Comparison of ENCODE assay signal across 19 mouse cellular contexts in the genomic region with DNA sequence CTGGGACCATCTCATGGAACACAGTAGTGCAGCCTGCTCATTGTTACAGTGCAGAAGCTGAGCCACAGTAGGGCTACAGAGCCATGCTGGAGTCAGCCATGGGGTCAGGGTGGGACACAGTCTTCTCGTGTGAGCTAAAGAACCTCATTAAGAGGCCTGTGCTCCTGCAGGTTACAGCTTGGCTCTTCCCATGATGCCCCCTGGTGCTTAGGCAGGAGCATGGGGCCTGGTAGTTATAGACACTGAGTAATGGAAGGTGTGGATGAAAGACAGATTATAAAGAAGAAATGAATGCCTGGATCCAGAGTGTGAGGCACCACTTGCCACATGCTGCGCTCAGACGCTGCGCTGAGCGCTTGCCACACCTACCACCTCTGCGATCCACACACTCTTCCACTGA. TPM values are rescaled to one million over a fixed set of nuclear protein-coding genes. Genes with fewer than 3 reads are reported as not detected.
A peak's percentile ranks its signal among the peaks of the same experiment; 100 is the strongest.
DNase-seq lines count a peak whose midpoint lies in the region; ATAC-seq and TF ChIP-seq lines count a peak whose summit lies in the region.
"Had no signal": no experiment of that assay in that cellular context is flagged by ENCODE, and none has a peak within 500 bp of the region (broad histone marks: within the 10 kb centered on the region; RNA-seq: fewer than 3 reads in every experiment).

No protein-coding gene starts in this region.

- no peak for TF ChIP-seq POLR2A in kidney, adult 2 months (IDR thresholded peaks at IDR 0.05; ENCODE audit: low read depth, low read length)

- H3K27ac ChIP-seq in kidney, adult 2 months (ENCODE audit: insufficient read depth, low read depth, low read length), result no peak overlapping the region
- no peak overlapping the region for H3K27ac ChIP-seq in lung, postnatal 0 days (ENCODE audit: low read length)
- H3K27ac ChIP-seq in brown adipose tissue, adult 24 weeks (replicated peaks; ENCODE audit: low read depth, low read length), result 0 out of 2 replicates have a peak overlapping the region, but pooled peaks have one; percentile 2
- no peak overlapping the region for H3K27ac ChIP-seq in stomach, embryonic 15.5 days
- H3K27ac ChIP-seq: embryonic facial prominence, embryonic 10.5 days; hindbrain, postnatal 0 days had no signal

- H3K4me3 ChIP-seq in kidney, adult 2 months (ENCODE audit: insufficient read depth, low read depth, low read length), result no peak overlapping the region
- no peak overlapping the region for H3K4me3 ChIP-seq in lung, postnatal 0 days (ENCODE audit: low read depth, low read length)
- H3K4me3 ChIP-seq in brown adipose tissue, adult 24 weeks (ENCODE audit: insufficient read depth, low read depth, low read length), result no peak overlapping the region
- H3K4me3 ChIP-seq in stomach, embryonic 15.5 days (replicated peaks), result no peak overlapping the region
- H3K4me3 ChIP-seq: embryonic facial prominence, embryonic 10.5 days; erythroblast, embryonic 14.5 days had no signal

- no peak for DNase-seq in kidney, adult 2 months
- DNase-seq in kidney, postnatal 4 days, result no peak
- no peak for DNase-seq in lung, postnatal 0 days (ENCODE audit: low spot score)
- DNase-seq in lung, postnatal 4 days, result no peak
- no peak for DNase-seq in urinary bladder, postnatal 25 days (ENCODE audit: low spot score)
- DNase-seq: adrenal gland, postnatal 36 days; cerebellum, postnatal 14 days; gastrocnemius, postnatal 25 days; heart, postnatal 36 days; lung, postnatal 36 days; right cerebral cortex, postnatal 25 days had no signal

- no peak overlapping the region for H3K4me2 ChIP-seq in lung, postnatal 0 days (replicated peaks; ENCODE audit: low read depth, low read length)
- no peak overlapping the region for H3K4me2 ChIP-seq in stomach, embryonic 15.5 days
- H3K4me2 ChIP-seq: heart, embryonic 11.5 days; midbrain, embryonic 11.5 days had no signal

- 0 out of 2 replicates have a peak, but pooled peaks have one; percentile 36 for ATAC-seq in lung, postnatal 0 days
- ATAC-seq in stomach, embryonic 15.5 days (ENCODE audit: insufficient read depth, low FRiP score, low read depth), result 0 out of 2 replicates have a peak, but pooled peaks have one; percentile 27
- ATAC-seq: forebrain, embryonic 16.5 days; hindbrain, postnatal 0 days had no signal

- 0 out of 2 replicates have a peak, but pooled peaks have one; percentile 13 for TF ChIP-seq EP300 in lung, postnatal 0 days (IDR thresholded peaks at IDR 0.05)

- peaks cover 4% of the 10 kb centered on the region; the same call in 1 of the 2 replicates for H3K4me1 ChIP-seq in kidney, adult 2 months (ENCODE audit: control insufficient read depth, insufficient read depth, low read length)
- H3K4me1 ChIP-seq in lung, postnatal 0 days (ENCODE audit: insufficient read depth, low read depth, low read length), result no peaks in the 10 kb centered on the region
- H3K4me1 ChIP-seq in brown adipose tissue, adult 24 weeks (ENCODE audit: control insufficient read depth, insufficient read depth, insufficient read length, low read length), result peaks cover 7% of the 10 kb centered on the region
- no peaks in the 10 kb centered on the region for H3K4me1 ChIP-seq in stomach, embryonic 15.5 days
- H3K4me1 ChIP-seq: embryonic facial prominence, embryonic 10.5 days had no signal

- no peak overlapping the region for H3K9ac ChIP-seq in lung, postnatal 0 days (replicated peaks; ENCODE audit: low read depth)
- H3K9ac ChIP-seq in stomach, embryonic 15.5 days, result no peak overlapping the region

- H3K9me3 ChIP-seq in lung, postnatal 0 days (ENCODE audit: low read length), result no peaks in the 10 kb centered on the region
- no peaks in the 10 kb centered on the region for H3K9me3 ChIP-seq in stomach, embryonic 15.5 days
- H3K9me3 ChIP-seq: embryonic facial prominence, embryonic 10.5 days had no signal

- 83% methylated on average over 6 of the region's 6 CpGs for WGBS in kidney, adult 2 months
- 84% methylated on average over 6 of the region's 6 CpGs for WGBS in lung, postnatal 0 days
- WGBS in stomach, embryonic 15.5 days, result 85% methylated on average over 6 of the region's 6 CpGs

- H3K36me3 ChIP-seq in kidney, adult 2 months (ENCODE audit: control insufficient read depth, insufficient read depth, low read length), result no peaks in the 10 kb centered on the region
- peaks cover 3% of the 10 kb centered on the region; the same call in 1 of the 2 replicates for H3K36me3 ChIP-seq in lung, postnatal 0 days (ENCODE audit: insufficient read depth, low read length)
- H3K36me3 ChIP-seq in stomach, embryonic 15.5 days, result peaks cover 19% of the 10 kb centered on the region; the same call in 1 of the 2 replicates

- TF ChIP-seq CTCF in kidney, adult 2 months (conservative IDR thresholded peaks at IDR 0.05; ENCODE audit: insufficient read depth, insufficient read length, low read depth, low read length), result peak; percentile 30; the same call in 1 of the 2 replicates
- peak; percentile 63 for TF ChIP-seq CTCF in lung, postnatal 0 days (IDR thresholded peaks at IDR 0.05)

- H3K27me3 ChIP-seq in kidney, adult 2 months (replicated peaks; ENCODE audit: control insufficient read depth, insufficient read depth, low read length), result no peaks in the 10 kb centered on the region
- H3K27me3 ChIP-seq in lung, postnatal 0 days (replicated peaks; ENCODE audit: insufficient read depth, low read length), result no peaks in the 10 kb centered on the region
- H3K27me3 ChIP-seq in stomach, embryonic 15.5 days (replicated peaks), result no peaks in the 10 kb centered on the region

RNA-seq across cellular contexts. Expression of gene Atp6v0e, which starts 34.6 kb away (rescaled TPM):
- polyA plus RNA-seq in kidney, adult 2 months (2012; rRNA removed), result 399 and 450 TPM in 2 replicates
- polyA plus RNA-seq in lung, postnatal 0 days (2015; fragmentation: Nextera tagmentation; extraction: Ambion mirVana), result 330 and 382 TPM in 2 replicates
- 314 and 348 TPM in 2 replicates for polyA plus RNA-seq in brown adipose tissue, adult 24 weeks (2012; ENCODE audit: insufficient read depth, insufficient read length, missing spikeins)
- 231 and 255 TPM in 2 replicates for polyA plus RNA-seq in stomach, embryonic 15.5 days (2015; fragmentation: Nextera tagmentation; extraction: Ambion mirVana)
